Mouse (Mus musculus): ENCODE results near the gene Cilp2. TPM values are rescaled to one million over a fixed set of nuclear protein-coding genes. Genes with fewer than 3 reads are reported as not detected.

Cilp2 gene
- polyA plus RNA-seq (2015; fragmentation: Nextera tagmentation; extraction: Ambion mirVana), result 0.48 and 0.65 TPM in 2 replicates

DNA sequence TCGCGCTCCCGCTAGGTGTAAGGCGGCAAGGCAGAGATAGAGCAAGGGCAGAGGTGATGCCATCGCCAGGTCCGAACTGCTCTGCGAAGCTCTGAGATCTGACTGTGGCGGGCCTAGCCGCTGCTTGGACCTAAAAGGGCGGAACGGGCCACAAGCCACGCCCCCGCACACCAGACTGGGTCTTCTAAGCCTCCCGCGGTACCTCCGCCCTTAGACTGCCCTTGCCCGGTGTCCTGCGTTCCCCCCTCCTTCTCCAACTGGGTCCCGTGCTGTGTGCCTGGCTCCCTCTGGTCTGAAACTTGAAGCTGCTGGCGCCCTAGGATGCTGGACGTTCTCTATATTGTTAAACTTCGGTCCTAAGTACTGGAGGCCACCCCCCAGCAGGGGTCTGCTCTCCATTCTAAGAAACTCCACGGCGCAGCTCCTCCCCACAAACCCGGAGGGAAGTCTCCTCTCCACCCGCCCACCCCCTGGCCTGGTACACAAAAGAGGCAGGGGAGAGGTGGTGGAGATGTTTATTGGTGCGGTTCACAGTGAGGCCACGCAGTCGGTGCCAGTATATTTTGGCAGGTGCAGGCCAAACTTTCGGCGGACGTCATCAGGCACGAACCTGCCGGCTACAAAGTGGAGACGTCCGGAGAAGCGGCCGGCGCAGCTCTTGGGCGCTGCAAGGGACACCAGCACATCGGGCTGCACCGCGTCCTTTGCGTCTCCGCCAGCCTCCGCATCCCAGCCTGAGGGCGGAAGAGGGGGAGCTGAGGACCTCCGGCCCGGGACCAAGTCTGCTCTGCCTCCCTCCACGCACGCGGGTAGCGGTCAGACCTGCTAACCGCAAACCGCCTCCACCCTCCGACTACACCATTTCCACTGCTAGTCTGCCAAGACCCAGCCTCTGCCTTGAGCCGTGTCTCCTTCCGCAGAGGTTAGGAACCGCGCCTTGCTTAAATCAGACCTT is at the start of gene Cilp2:
Cilp2 (minus strand) TSS at position 399 of the 955 bp plus-strand sequence.
- H3K9ac ChIP-seq, result no peak within 1 kb of the TSS; the same call in none of the 2 replicates
- WGBS, result under 1% methylated on average over 59 of the region's 60 CpGs
- ATAC-seq, result 0 out of 2 replicates have a peak, but pooled peaks have one; percentile 10
- no peak within 1 kb of the TSS for H3K27ac ChIP-seq
- peaks cover 85% of the 10 kb centered on the region for H3K27me3 ChIP-seq (replicated peaks)
- peaks cover 35% of the 10 kb centered on the region for H3K4me1 ChIP-seq (replicated peaks)
- H3K4me3 ChIP-seq (replicated peaks), result peak within 1 kb of the TSS; percentile 17
- no peaks in the 10 kb centered on the region for H3K36me3 ChIP-seq
- no peaks in the 10 kb centered on the region for H3K9me3 ChIP-seq
- H3K4me2 ChIP-seq (replicated peaks), result peak within 1 kb of the TSS; percentile 48

DNA sequence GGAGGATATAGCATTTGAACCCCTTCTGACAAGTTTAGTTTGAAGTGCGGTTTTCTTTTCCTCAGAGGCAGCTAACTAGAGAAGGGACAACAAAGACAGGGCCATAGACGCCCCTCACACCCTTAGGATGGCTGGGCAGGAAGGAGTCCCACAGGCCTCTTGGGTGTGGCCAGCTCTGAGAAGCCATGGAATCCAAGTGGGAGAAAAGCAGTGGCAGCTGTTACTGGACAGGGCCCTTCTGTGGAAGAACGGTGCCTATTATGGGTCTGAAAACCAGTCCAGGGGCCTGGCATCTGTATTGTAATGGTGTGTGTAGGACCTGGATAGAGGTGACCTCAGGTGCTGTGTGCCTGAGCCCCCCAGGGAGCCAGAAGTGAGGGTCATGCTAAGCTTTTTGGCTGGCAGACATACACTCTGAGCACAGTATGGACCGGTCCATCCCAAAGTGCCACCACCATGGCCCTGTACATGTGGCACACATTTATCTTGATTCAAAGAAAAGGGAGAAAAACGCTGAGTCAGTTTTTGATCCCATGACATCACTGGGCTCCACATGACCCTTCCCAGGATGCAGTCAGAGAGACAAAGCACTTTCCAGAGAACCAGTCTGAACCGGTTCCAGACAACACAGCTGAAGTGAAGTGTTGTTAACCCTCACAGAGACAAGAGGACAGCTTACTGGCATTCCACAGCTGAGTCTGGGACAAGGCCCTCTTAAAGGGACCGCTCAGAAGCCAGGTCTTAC is 48.7 kb upstream of the Cilp2 start:
- WGBS, result 53% methylated on average over 7 of the region's 7 CpGs
- Histone ChIP-seq H3K4me2 (replicated peaks) (no peak overlapping the region), H3K4me3 (replicated peaks) (no peak overlapping the region), H3K4me1 (replicated peaks) (peaks cover 37% of the 10 kb centered on the region), H3K36me3 (no peaks in the 10 kb centered on the region; the same call in 1 of the 2 replicates), H3K9me3 (no peaks in the 10 kb centered on the region), H3K9ac (no peak overlapping the region), H3K27ac (peak overlapping the region; percentile 54; the same call in 1 of the 2 replicates), H3K27me3 (replicated peaks) (no peaks in the 10 kb centered on the region)
- peak; percentile 83 for ATAC-seq

DNA sequence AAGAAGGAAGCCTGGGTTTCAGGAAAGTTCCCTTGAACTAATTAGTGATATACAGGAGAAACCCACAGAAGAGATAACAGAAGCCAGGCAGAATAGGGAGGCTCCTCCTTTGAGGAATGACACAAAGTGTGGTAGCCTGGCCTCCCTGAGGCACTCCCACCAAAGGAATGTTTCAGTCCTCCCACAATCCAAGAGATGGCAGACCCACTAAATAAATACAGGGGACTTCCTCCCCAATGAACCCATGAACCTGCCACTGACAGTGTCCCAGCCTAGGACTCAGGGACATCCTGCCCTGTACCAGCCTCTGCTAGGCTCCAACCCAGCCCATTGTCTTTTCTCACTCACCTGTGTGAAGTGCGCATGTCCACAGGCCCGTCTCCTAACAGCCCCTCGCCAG is 47.9 kb upstream of the Cilp2 start:
- Histone ChIP-seq H3K4me2 (replicated peaks) (no peak overlapping the region), H3K27me3 (replicated peaks) (no peaks in the 10 kb centered on the region), H3K9me3 (no peaks in the 10 kb centered on the region), H3K9ac (no peak overlapping the region), H3K4me3 (replicated peaks) (no peak overlapping the region), H3K27ac (peak overlapping the region; percentile 54), H3K36me3 (no peaks in the 10 kb centered on the region; the same call in 1 of the 2 replicates), H3K4me1 (replicated peaks) (peaks cover 37% of the 10 kb centered on the region)
- WGBS, result 71% methylated on average over 3 of the region's 3 CpGs
- ATAC-seq, result peak; percentile 45

DNA sequence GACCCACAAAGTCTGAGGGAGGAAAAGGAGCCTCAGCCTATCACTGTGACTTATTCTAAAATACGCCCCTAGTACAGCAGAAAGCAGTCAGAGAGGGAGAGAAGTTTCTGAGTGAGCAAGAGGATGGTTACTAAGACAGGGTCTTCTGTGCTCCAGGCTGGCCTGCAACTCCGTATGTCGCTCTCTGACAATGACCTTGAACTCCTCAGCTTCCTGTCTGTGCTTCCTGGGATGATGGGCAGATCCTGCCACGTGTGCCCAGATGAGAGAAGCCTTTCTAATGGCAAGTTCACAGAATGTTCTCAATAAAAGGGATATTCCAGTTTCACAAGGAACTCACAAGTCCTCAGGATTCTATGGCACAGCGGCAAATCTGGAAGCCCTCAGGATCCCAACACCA is 47.1 kb upstream of the Cilp2 start:
- H3K27me3 ChIP-seq (replicated peaks), result no peaks in the 10 kb centered on the region
- H3K4me1 ChIP-seq (replicated peaks), result peaks cover 28% of the 10 kb centered on the region
- no peaks in the 10 kb centered on the region; the same call in 1 of the 2 replicates for H3K36me3 ChIP-seq
- no peak overlapping the region for H3K4me2 ChIP-seq (replicated peaks)
- H3K9me3 ChIP-seq, result no peaks in the 10 kb centered on the region
- H3K4me3 ChIP-seq (replicated peaks), result no peak overlapping the region
- ATAC-seq, result no peak
- 80% methylated on average over 5 of the region's 5 CpGs for WGBS
- no peak overlapping the region for H3K9ac ChIP-seq
- no peak overlapping the region for H3K27ac ChIP-seq

DNA sequence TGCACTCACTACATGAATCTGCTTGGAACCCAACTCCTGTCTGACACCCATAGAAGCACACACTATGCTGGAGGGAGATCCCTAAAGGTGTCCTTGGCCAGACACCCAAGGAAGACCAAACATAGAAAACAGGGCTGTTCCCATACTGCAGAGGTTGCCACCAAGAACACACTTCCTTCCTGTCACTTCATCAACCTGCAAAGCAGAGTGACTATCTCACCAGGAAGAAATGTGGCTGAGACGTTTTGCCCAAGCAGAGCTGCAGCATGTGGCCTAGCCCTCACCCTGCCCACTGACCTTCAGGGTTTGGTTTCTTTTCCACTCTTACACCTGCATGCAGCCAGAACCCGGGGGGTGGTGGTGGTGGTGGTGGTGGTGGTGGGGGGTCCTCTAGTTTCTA is 46.3 kb upstream of the Cilp2 start:
- no peaks in the 10 kb centered on the region for H3K9me3 ChIP-seq
- no peaks in the 10 kb centered on the region; the same call in 1 of the 2 replicates for H3K36me3 ChIP-seq
- WGBS, result 74% methylated on average over 2 of the region's 2 CpGs
- H3K4me1 ChIP-seq (replicated peaks), result peaks cover 26% of the 10 kb centered on the region
- no peak overlapping the region for H3K4me3 ChIP-seq (replicated peaks)
- H3K27ac ChIP-seq, result no peak overlapping the region
- H3K4me2 ChIP-seq (replicated peaks), result no peak overlapping the region
- ATAC-seq, result no peak
- H3K9ac ChIP-seq, result no peak overlapping the region
- H3K27me3 ChIP-seq (replicated peaks), result no peaks in the 10 kb centered on the region

DNA sequence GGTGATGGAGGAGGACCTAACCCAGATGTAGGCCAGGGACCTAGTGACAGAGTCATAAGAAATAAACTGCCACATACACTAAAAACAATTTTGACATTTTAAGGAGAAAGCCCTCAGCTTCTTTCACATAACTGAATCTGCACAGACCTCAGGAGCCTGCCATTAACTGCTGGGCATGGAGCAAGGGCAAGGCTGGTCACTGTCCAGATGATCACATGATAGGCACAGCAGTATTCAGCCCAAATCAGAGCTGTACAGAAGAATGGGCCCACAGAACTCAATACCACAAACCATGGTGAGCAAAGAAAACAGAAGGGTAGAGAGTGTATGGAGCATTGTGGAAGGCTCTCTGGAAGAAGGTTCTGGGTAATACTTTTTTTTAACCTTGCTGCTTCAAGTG is 39.4 kb upstream of the Cilp2 start:
- Histone ChIP-seq H3K4me3 (replicated peaks) (no peak overlapping the region), H3K36me3 (no peaks in the 10 kb centered on the region), H3K4me2 (replicated peaks) (no peak overlapping the region), H3K27me3 (replicated peaks) (no peaks in the 10 kb centered on the region), H3K9ac (no peak overlapping the region), H3K27ac (no peak overlapping the region), H3K4me1 (replicated peaks) (0 out of 2 replicates have a peak, but pooled peaks cover 2% of the 10 kb centered on the region), H3K9me3 (no peaks in the 10 kb centered on the region)
- ATAC-seq, result no peak

DNA sequence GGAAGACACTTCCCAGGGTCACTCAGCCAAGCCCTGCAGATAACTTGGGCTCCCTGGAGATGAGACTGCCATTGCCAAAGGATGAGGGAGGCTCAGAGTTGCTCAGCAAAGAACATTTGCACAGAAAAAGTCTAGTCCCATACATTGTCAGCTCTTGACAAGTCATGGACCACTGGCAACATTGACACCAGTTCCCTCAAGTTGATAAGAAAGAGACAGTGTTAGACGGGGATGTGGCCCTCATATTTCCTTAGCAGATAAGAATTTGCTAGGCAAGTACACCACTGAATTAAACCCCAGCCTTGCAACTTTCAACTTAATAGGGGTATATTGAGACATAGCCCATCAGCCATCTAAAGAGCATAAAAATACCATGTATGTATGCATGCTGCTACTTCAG is 36.5 kb upstream of the Cilp2 start:
- no peak overlapping the region for H3K27ac ChIP-seq
- H3K9me3 ChIP-seq, result no peaks in the 10 kb centered on the region
- WGBS, result 59% methylated on average over 1 of the region's 1 CpGs

DNA sequence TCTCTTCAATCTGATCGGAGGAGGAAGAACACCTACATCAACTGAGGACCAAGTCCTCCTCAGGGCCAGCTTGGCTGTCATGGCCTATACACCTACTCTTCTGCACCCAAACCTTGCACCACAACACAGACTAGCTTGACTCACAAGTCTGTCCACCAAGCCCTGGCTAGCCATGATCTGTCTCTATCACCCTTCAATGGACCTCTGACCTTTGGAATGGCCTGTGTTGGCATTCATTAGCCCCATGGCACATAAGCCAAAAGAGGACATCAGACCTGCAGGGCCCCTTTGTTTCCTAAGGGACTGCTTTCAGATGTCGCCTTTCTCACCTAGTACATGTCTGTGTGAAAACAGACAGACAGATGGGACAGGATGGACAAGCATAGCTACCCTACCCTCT is 33.7 kb upstream of the Cilp2 start:
- Histone ChIP-seq H3K4me2 (replicated peaks) (no peak overlapping the region), H3K9ac (no peak overlapping the region), H3K27me3 (replicated peaks) (no peaks in the 10 kb centered on the region), H3K27ac (peak overlapping the region; percentile 39; the same call in 1 of the 2 replicates), H3K4me1 (replicated peaks) (peaks cover 22% of the 10 kb centered on the region), H3K36me3 (peaks cover 4% of the 10 kb centered on the region), H3K4me3 (replicated peaks) (no peak overlapping the region), H3K9me3 (no peaks in the 10 kb centered on the region)
- ATAC-seq, result no peak
- WGBS, result 89% methylated on average over 2 of the region's 2 CpGs

More for the DNA sequence above, 36.5 kb upstream of the Cilp2 start:
- Histone ChIP-seq H3K4me1 (replicated peaks) (peaks cover 22% of the 10 kb centered on the region), H3K4me2 (replicated peaks) (no peak overlapping the region), H3K36me3 (no peaks in the 10 kb centered on the region), H3K9ac (no peak overlapping the region), H3K4me3 (replicated peaks) (no peak overlapping the region), H3K27me3 (replicated peaks) (no peaks in the 10 kb centered on the region)
- no peak for ATAC-seq

DNA sequence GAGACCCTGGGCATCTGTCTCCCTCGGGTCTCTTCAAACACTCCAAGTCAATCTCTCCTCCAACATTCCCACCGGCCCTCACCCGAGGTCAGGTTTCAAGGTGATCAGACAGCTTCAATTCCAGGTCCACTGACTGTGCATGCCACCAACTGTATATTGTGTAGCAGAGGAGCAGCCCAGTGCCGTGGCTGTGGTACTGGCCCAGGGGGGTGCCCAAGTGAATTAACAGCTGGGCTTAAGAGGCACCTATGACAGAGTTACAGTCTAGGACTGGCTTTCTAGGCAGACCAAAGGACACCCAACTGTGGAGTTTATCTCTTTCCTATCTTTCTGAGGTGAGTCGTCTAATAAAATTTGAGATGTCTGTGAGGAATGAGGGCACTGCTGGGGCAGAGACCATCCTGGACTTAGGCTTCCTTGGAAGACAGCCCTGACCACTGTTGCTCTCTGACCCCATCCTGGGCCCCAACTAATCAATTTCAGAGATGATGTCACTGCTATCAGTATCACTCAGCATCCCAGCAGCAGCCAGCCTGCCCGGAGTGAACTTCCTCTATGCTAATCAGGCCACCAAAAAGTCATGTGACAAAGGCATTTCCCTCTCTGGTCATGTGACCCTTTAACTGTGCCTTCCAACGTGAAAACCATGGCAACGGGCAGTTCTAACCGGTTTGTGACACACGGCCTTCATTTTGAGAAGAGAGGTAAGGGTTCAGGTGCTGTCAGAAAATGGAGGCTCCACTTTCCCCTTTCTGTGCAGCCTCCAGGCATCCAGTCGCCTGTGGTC is 32.6 kb upstream of the Cilp2 start:
- no peaks in the 10 kb centered on the region for H3K27me3 ChIP-seq (replicated peaks)
- H3K9ac ChIP-seq, result no peak overlapping the region
- WGBS, result 41% methylated on average over 11 of the region's 11 CpGs

DNA sequence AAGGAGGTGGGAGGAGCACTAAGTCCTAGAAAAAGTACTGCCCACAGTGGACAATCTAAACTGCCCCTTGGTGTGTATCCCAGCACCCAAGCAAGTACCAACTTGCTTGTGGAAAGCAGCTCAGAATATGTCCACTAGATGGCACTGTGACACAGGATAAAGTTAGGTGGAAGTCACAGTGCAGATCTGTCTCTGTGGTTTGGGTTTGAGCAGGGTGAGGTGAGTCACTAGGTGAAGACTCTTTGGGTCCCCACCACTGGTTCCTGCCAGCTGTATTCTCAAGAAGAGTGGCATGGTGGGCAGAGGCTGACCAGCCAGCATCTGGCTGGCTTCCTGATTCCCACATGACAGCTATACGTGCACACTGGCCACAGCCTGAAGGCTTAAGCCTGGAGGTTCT is 31.5 kb upstream of the Cilp2 start:
- 57% methylated on average over 1 of the region's 1 CpGs for WGBS
- H3K27ac ChIP-seq, result no peak overlapping the region
- H3K9ac ChIP-seq, result no peak overlapping the region
- peak; percentile 58 for ATAC-seq
- H3K4me1 ChIP-seq (replicated peaks), result peaks cover 22% of the 10 kb centered on the region
- no peaks in the 10 kb centered on the region for H3K27me3 ChIP-seq (replicated peaks)
- H3K4me2 ChIP-seq (replicated peaks), result no peak overlapping the region
- no peaks in the 10 kb centered on the region for H3K9me3 ChIP-seq
- H3K36me3 ChIP-seq, result peaks cover 22% of the 10 kb centered on the region
- H3K4me3 ChIP-seq (replicated peaks), result no peak overlapping the region

More for the DNA sequence above, 32.6 kb upstream of the Cilp2 start:
- Histone ChIP-seq H3K4me2 (replicated peaks) (peak overlapping the region; percentile 19; the same call in 1 of the 2 replicates), H3K4me1 (replicated peaks) (peaks cover 22% of the 10 kb centered on the region), H3K9me3 (no peaks in the 10 kb centered on the region), H3K36me3 (peaks cover 12% of the 10 kb centered on the region), H3K4me3 (replicated peaks) (no peak overlapping the region), H3K27ac (peak overlapping the region; percentile 39; the same call in 1 of the 2 replicates)
- ATAC-seq, result peak; percentile 77

DNA sequence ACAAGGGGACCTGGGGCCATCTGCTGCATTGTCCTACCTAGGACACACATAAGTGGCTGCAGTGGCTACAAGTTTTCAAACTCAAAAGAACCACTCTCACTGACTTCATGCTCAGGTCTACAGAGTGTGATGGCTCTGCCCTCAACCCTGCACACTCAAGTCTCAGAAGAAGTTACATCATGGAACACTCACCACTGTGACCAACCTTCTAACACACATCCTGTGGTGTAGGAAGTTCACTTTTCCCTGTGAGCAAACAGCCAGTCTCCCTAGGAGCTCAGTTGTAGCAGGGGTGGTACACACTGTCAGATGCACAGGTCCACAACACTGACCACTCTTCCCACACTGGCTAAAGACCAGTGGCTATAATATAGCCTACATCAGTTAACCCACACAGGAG is 31.0 kb upstream of the Cilp2 start:
- Histone ChIP-seq H3K27ac (no peak overlapping the region), H3K4me2 (replicated peaks) (no peak overlapping the region), H3K9ac (no peak overlapping the region), H3K36me3 (peaks cover 26% of the 10 kb centered on the region), H3K4me3 (replicated peaks) (no peak overlapping the region), H3K4me1 (replicated peaks) (peaks cover 22% of the 10 kb centered on the region), H3K9me3 (no peaks in the 10 kb centered on the region), H3K27me3 (replicated peaks) (no peaks in the 10 kb centered on the region)
- ATAC-seq, result 0 out of 2 replicates have a peak, but pooled peaks have one; percentile 9
